Mouse (Mus musculus): ENCODE measurements around the gene Hist1h2ac.

Gene Hist1h2ac

DNA sequence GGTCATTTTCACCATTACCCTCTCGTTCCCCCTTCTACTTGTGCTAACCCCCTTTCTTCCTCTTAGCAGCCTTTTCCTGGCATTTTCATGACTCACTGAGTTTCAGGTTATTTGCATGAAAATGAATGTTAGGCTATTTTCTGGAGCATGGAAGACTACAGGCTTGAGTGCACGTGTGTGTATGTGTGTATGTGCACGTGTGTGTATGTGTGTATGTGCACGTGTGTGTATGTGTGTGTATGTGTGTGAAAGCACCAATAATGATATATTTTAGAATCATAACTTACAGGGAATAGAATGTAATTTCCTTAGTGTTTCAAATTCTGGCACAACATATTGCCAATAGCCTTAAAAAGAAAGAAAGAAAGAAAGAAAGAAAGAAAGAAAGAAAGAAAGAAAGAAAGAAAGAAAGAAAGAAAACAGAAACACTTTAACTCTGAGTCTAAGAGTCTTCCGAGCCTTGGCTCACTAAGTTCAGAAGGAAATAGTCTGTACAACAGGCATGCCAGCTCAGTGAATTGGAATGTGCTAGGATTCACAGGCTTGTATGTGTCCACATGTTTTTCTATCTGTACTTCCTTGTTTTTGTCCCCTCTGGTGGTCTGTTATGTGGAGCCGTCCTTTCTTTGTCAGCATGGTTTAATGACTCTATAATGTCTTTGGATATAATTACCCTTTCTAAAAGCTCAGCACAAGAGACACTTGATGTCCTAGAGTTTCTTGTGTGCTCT lies 23.9 kb downstream of the Hist1h2ac start:
- no peak for DNase-seq (ENCODE audit: low spot score in 2 of 2)
